Comparison of ENCODE assay signal across 23 mouse cellular contexts in genomic region chr10:85176640-85177039, GRCm38 (mm10). TPM values are rescaled to one million over a fixed set of nuclear protein-coding genes. Genes with fewer than 3 reads are reported as not detected.
DNase-seq lines count a peak whose midpoint lies in the region; ATAC-seq and TF ChIP-seq lines count a peak whose summit lies in the region.
"Had no signal": no experiment of that assay in that cellular context is flagged by ENCODE, and none has a peak within 500 bp of the region (broad histone marks: within the 10 kb centered on the region; RNA-seq: fewer than 3 reads in every experiment).

No protein-coding gene starts in this region.

- no peak overlapping the region for H3K9ac ChIP-seq in intestine, embryonic 16.5 days (ENCODE audit: low read depth, low read length)
- H3K9ac ChIP-seq in intestine, postnatal 0 days (ENCODE audit: low read depth, low read length) = no peak overlapping the region
- H3K9ac ChIP-seq: embryonic facial prominence, embryonic 13.5 days; embryonic facial prominence, embryonic 15.5 days; forebrain, embryonic 12.5 days had no signal

- no peaks in the 10 kb centered on the region for H3K79me2 ChIP-seq in C2C12 (ENCODE audit: control insufficient read depth, insufficient read depth)

- H3K27ac ChIP-seq in intestine, embryonic 16.5 days (ENCODE audit: low read length) = no peak overlapping the region
- no peak overlapping the region for H3K27ac ChIP-seq in intestine, postnatal 0 days (ENCODE audit: low read depth, low read length)
- H3K27ac ChIP-seq: embryonic facial prominence, embryonic 13.5 days; embryonic facial prominence, embryonic 15.5 days; forebrain, embryonic 10.5 days; forebrain, embryonic 12.5 days had no signal

- H3ac ChIP-seq in C2C12 (ENCODE audit: control insufficient read depth, insufficient read length, low read depth) = no peak overlapping the region

- TF ChIP-seq CTCF in intestine, postnatal 0 days (IDR thresholded peaks at IDR 0.05; ENCODE audit: low read depth) = no peak
- TF ChIP-seq CTCF in C2C12 (IDR thresholded peaks at IDR 0.05; ENCODE audit: control insufficient read depth, insufficient read depth, insufficient read length) = no peak

- H3K4me3 ChIP-seq in intestine, embryonic 16.5 days (ENCODE audit: low read length) = no peak overlapping the region
- H3K4me3 ChIP-seq in intestine, postnatal 0 days (ENCODE audit: low read depth, low read length) = no peak overlapping the region
- H3K4me3 ChIP-seq in C2C12 (ENCODE audit: insufficient read depth, poor library complexity, severe bottlenecking) = no peak overlapping the region
- H3K4me3 ChIP-seq: embryonic facial prominence, embryonic 13.5 days; embryonic facial prominence, embryonic 15.5 days; erythroblast, embryonic 14.5 days; forebrain, embryonic 10.5 days; forebrain, embryonic 12.5 days had no signal

- H3K27me3 ChIP-seq in intestine, embryonic 16.5 days (replicated peaks; ENCODE audit: control insufficient read depth, insufficient read depth, low read length) = no peaks in the 10 kb centered on the region
- no peaks in the 10 kb centered on the region for H3K27me3 ChIP-seq in intestine, postnatal 0 days (replicated peaks; ENCODE audit: control insufficient read depth, insufficient read depth, low read length)
- no peaks in the 10 kb centered on the region for H3K27me3 ChIP-seq in C2C12 (ENCODE audit: control insufficient read depth, insufficient read depth, insufficient read length)
- H3K27me3 ChIP-seq: embryonic facial prominence, embryonic 13.5 days; embryonic facial prominence, embryonic 15.5 days; forebrain, embryonic 12.5 days had no signal

- WGBS in intestine, embryonic 16.5 days = 53% methylated on average over 2 of the region's 2 CpGs
- WGBS in intestine, postnatal 0 days = 14% methylated on average over 2 of the region's 2 CpGs

- 0 out of 2 replicates have a peak, but pooled peaks cover 2% of the 10 kb centered on the region for H3K4me1 ChIP-seq in intestine, embryonic 16.5 days (ENCODE audit: control insufficient read depth, insufficient read depth, low read length)
- no peaks in the 10 kb centered on the region for H3K4me1 ChIP-seq in intestine, postnatal 0 days (replicated peaks; ENCODE audit: control insufficient read depth, insufficient read depth, low read length)
- H3K4me1 ChIP-seq: embryonic facial prominence, embryonic 13.5 days; embryonic facial prominence, embryonic 15.5 days; forebrain, embryonic 10.5 days; forebrain, embryonic 12.5 days had no signal

- H3K36me3 ChIP-seq in intestine, embryonic 16.5 days (ENCODE audit: control insufficient read depth, insufficient read depth, low read length) = no peaks in the 10 kb centered on the region
- H3K36me3 ChIP-seq in intestine, postnatal 0 days (ENCODE audit: control insufficient read depth, insufficient read depth) = no peaks in the 10 kb centered on the region
- H3K36me3 ChIP-seq in C2C12 (ENCODE audit: control insufficient read depth, insufficient read depth) = no peaks in the 10 kb centered on the region
- H3K36me3 ChIP-seq: embryonic facial prominence, embryonic 13.5 days; embryonic facial prominence, embryonic 15.5 days; forebrain, embryonic 10.5 days; forebrain, embryonic 12.5 days had no signal

- H3K79me3 ChIP-seq in C2C12 (ENCODE audit: low read depth) = no peaks in the 10 kb centered on the region

- DNase-seq in 416B (ENCODE audit: low read depth) = peak; percentile 70
- DNase-seq in frontal cortex, postnatal 14 days (ENCODE audit: low spot score in 2 of 2) = no peak
- DNase-seq: adrenal gland, adult 2 months; adrenal gland, postnatal 10 days; adrenal gland, postnatal 25 days; B cell, adult 2 months; cerebellum, adult 11 months; cerebellum, adult 18-20 months; cerebellum, adult 8-10 months; cerebellum, adult 9-11 months; cerebellum, postnatal 14 days; cerebellum, postnatal 36 days; embryo, embryonic 11 days had no signal

- H3K9me3 ChIP-seq in intestine, embryonic 16.5 days (ENCODE audit: control insufficient read depth, low read length) = no peaks in the 10 kb centered on the region
- no peaks in the 10 kb centered on the region for H3K9me3 ChIP-seq in intestine, postnatal 0 days (ENCODE audit: control insufficient read depth)
- H3K9me3 ChIP-seq: embryonic facial prominence, embryonic 13.5 days; embryonic facial prominence, embryonic 15.5 days; forebrain, embryonic 10.5 days; forebrain, embryonic 12.5 days had no signal

- peak; percentile 62 for ATAC-seq in intestine, embryonic 16.5 days
- no peak for ATAC-seq in intestine, postnatal 0 days
- ATAC-seq: forebrain, embryonic 14.5 days; forebrain, embryonic 16.5 days had no signal

- no peak overlapping the region for H3K4me2 ChIP-seq in intestine, embryonic 16.5 days (ENCODE audit: low read depth, low read length)
- no peak overlapping the region for H3K4me2 ChIP-seq in intestine, postnatal 0 days (replicated peaks; ENCODE audit: low read depth)
- H3K4me2 ChIP-seq: embryonic facial prominence, embryonic 13.5 days; embryonic facial prominence, embryonic 15.5 days; forebrain, embryonic 12.5 days had no signal

TF ChIP-seq in C2C12, 6 proteins besides CTCF, POLR2A, EP300 and RAD21:
- TF ChIP-seq FOSL1 (IDR thresholded peaks at IDR 0.05; ENCODE audit: insufficient read depth, low read length, poor library complexity, severe bottlenecking) = no peak
- no peak for TF ChIP-seq USF1 (IDR thresholded peaks at IDR 0.05; ENCODE audit: low read depth)
- no peak for TF ChIP-seq MAX (IDR thresholded peaks at IDR 0.05)
- peak; percentile 4 for TF ChIP-seq CEBPB (IDR thresholded peaks at IDR 0.05; ENCODE audit: low read depth)
- no peak for TF ChIP-seq MYOD1 (IDR thresholded peaks at IDR 0.05; ENCODE audit: control insufficient read depth, insufficient read length, low read depth)
- no peak for TF ChIP-seq MYOG (IDR thresholded peaks at IDR 0.05; ENCODE audit: control insufficient read depth, extremely low read depth, insufficient read length)

RNA-seq across cellular contexts. Expression of gene Cry1, which starts 8.2 kb away (rescaled TPM):
- polyA plus RNA-seq in intestine, embryonic 16.5 days (2015; fragmentation: Nextera tagmentation; extraction: Ambion mirVana) = 23.9 and 24.0 TPM in 2 replicates
- polyA plus RNA-seq in intestine, postnatal 0 days (2015; fragmentation: Nextera tagmentation; extraction: Ambion mirVana) = 18.6 and 20.3 TPM in 2 replicates
- 6.5 TPM for polyA plus RNA-seq in C2C12 (2012; fragmentation: generic; extraction: Trizol)

RNA-seq across cellular contexts. Expression of gene Mterf2, which starts 48.8 kb away (rescaled TPM):
- polyA plus RNA-seq in intestine, embryonic 16.5 days (2015; fragmentation: Nextera tagmentation; extraction: Ambion mirVana) = 19.5 and 20.6 TPM in 2 replicates
- polyA plus RNA-seq in intestine, postnatal 0 days (2015; fragmentation: Nextera tagmentation; extraction: Ambion mirVana) = 11.7 and 12.6 TPM in 2 replicates
- 2.8 TPM for polyA plus RNA-seq in C2C12 (2012; fragmentation: generic; extraction: Trizol)
- polyA plus RNA-seq: erythroblast, embryonic 14.5 days had no signal
